Mouse (Mus musculus) cerebellum, adult 2 months (tissue): ENCODE measurements around the gene Vamp2. TPM values are rescaled to one million over a fixed set of nuclear protein-coding genes. Genes with fewer than 3 reads are reported as not detected.

ENCODE experiments used
- DNase-seq, 2 experiments: peaks; one replicate each; pipeline ENCODE4 v3.0.0; 2021
- H3K27ac ChIP-seq: fragments of 200-500 bp; 2 replicates; pipeline ENCODE4 v1.5.1; 2012; ENCODE audit warnings: low read length, control low read depth, inconsistent platforms; ENCODE audit not compliant: insufficient read depth
- H3K27me3 ChIP-seq: fragments of 200-500 bp; 2 replicates; pipeline ENCODE4 v1.6.1; 2012; ENCODE audit warnings: inconsistent platforms, mild to moderate bottlenecking, low read length, moderate library complexity; ENCODE audit not compliant: control insufficient read depth, insufficient read depth
- H3K4me1 ChIP-seq: fragments of 200-500 bp; 2 replicates; pipeline ENCODE4 v1.6.1; 2011; ENCODE audit warnings: low read length; ENCODE audit not compliant: control insufficient read depth, insufficient read depth
- H3K4me3 ChIP-seq: fragments of 200-500 bp; replicated peaks from 2 replicates; pipeline ENCODE3; 2011; ENCODE audit warnings: mild to moderate bottlenecking, low read depth, low read length, control low read depth; ENCODE audit not compliant: insufficient read depth
- CTCF ChIP-seq: fragments of 200-500 bp; IDR thresholded peaks from 2 replicates; pipeline ENCODE4 v1.5.1; 2011; ENCODE audit warnings: low read depth, mild to moderate bottlenecking, control low read depth, low read length, moderate library complexity, borderline replicate concordance; ENCODE audit not compliant: insufficient read depth
- POLR2A ChIP-seq: fragments of 200-500 bp; IDR thresholded peaks from 2 replicates; pipeline ENCODE4 v1.6.1; 2011; ENCODE audit warnings: low read length, control low read depth, borderline replicate concordance; ENCODE audit not compliant: insufficient read depth
- WGBS: fragments of 180-500 bp; shearing (Covaris S2); methylation state at CpG from one replicate; pipeline ENCODE4 v1.1.7; 2018; 5-methylcytosine and 5-hydroxymethylcytosine counted together
- polyA plus RNA-seq: library from polyadenylated mRNA; depleted of rRNA; stranded (reverse); fragments of >200 nt; gene quantifications from 2 replicates; pipeline ENCODE4 v1.2.3, GENCODE M21; 2012

Vamp2 gene
- polyA plus RNA-seq, 1 experiment = 672 TPM

- Histone ChIP-seq H3K27ac (no peak overlapping the region), H3K27me3 (no peaks in the 10 kb centered on the region), H3K4me3 (no peak overlapping the region), H3K4me1 (no peaks in the 10 kb centered on the region; the same call in 1 of the 2 replicates)
- 88% methylated on average over 2 of the region's 2 CpGs for WGBS
- TF ChIP-seq CTCF (no peak), POLR2A (no peak)
- no peak for DNase-seq
These were observed 35.4 kb upstream of the Vamp2 start for GRCm38 (mm10) chr11:69052824-69053421.

- DNase-seq = no peak
- WGBS = 74% methylated on average over 3 of the region's 3 CpGs
- Histone ChIP-seq H3K4me3 (no peak overlapping the region), H3K27ac (no peak overlapping the region), H3K27me3 (no peaks in the 10 kb centered on the region), H3K4me1 (no peaks in the 10 kb centered on the region; the same call in 1 of the 2 replicates)
- TF ChIP-seq POLR2A (no peak), CTCF (no peak)
These were observed 34.4 kb upstream of the Vamp2 start for GRCm38 (mm10) chr11:69053848-69054247.

- TF ChIP-seq CTCF (no peak), POLR2A (no peak)
- peak overlapping the region; percentile 81; the same call in 1 of the 2 replicates for H3K27ac ChIP-seq
- DNase-seq = no peak
- H3K4me1 ChIP-seq = peaks cover 4% of the 10 kb centered on the region; the same call in 1 of the 2 replicates
- no peaks in the 10 kb centered on the region for H3K27me3 ChIP-seq
- WGBS = 63% methylated on average over 2 of the region's 2 CpGs
- H3K4me3 ChIP-seq = peak overlapping the region; percentile 84
These were observed 30.0 kb upstream of the Vamp2 start for GRCm38 (mm10) chr11:69058265-69058664.

- Histone ChIP-seq H3K4me3 (peak overlapping the region; percentile 84), H3K4me1 (peaks cover 4% of the 10 kb centered on the region; the same call in 1 of the 2 replicates), H3K27ac (peak overlapping the region; percentile 81), H3K27me3 (no peaks in the 10 kb centered on the region)
- under 1% methylated on average over 19 of the region's 19 CpGs for WGBS
- peak in 1 of 2 experiments; percentile 44 for DNase-seq
- TF ChIP-seq POLR2A (no peak), CTCF (no peak)
These were observed 29.4 kb upstream of the Vamp2 start for GRCm38 (mm10) chr11:69058729-69059356.

GRCm38 (mm10) chr11:69059357-69059974 lies 28.8 kb upstream of the Vamp2 start, which contains the start of gene Borcs6:
TSS of gene Borcs6 (plus strand) at chr11:69059717.
- peak; percentile 48; the same call in 1 of the 2 replicates for TF ChIP-seq POLR2A
- TF ChIP-seq CTCF = no peak
- peak within 1 kb of the TSS; percentile 81 for H3K27ac ChIP-seq
- H3K27me3 ChIP-seq = no peaks in the 10 kb centered on the region
- H3K4me1 ChIP-seq = peaks cover 4% of the 10 kb centered on the region; the same call in 1 of the 2 replicates
- peak within 1 kb of the TSS; percentile 84 for H3K4me3 ChIP-seq
- WGBS = 1% methylated on average over 64 of the region's 64 CpGs
- DNase-seq = peak; percentile 93 to 99

GRCm38 (mm10) chr11:69059975-69060411 lies 28.3 kb upstream of the Vamp2 start:
- peak overlapping the region; percentile 84 for H3K4me3 ChIP-seq
- TF ChIP-seq POLR2A (no peak), CTCF (no peak)
- WGBS = under 1% methylated on average over 49 of the region's 49 CpGs
- no peaks in the 10 kb centered on the region for H3K27me3 ChIP-seq
- H3K27ac ChIP-seq = peak overlapping the region; percentile 63
- H3K4me1 ChIP-seq = peaks cover 4% of the 10 kb centered on the region; the same call in 1 of the 2 replicates
- peak in 1 of 2 experiments; percentile 66 for DNase-seq

GRCm38 (mm10) chr11:69060448-69061254 lies 27.6 kb upstream of the Vamp2 start:
- peak overlapping the region; percentile 84 for H3K4me3 ChIP-seq
- peaks cover 4% of the 10 kb centered on the region; the same call in 1 of the 2 replicates for H3K4me1 ChIP-seq
- TF ChIP-seq CTCF (no peak), POLR2A (no peak)
- no peaks in the 10 kb centered on the region for H3K27me3 ChIP-seq
- 3% methylated on average over 40 of the region's 40 CpGs for WGBS
- H3K27ac ChIP-seq = peak overlapping the region; percentile 63; the same call in 1 of the 2 replicates
- DNase-seq = peak; percentile 49 to 55
